Mouse (Mus musculus) stomach, postnatal 0 days (tissue): Measurements from ENCODE around the gene Slc15a2.

Experiments used
- CTCF ChIP-seq: IDR thresholded peaks from 2 replicates; pipeline ENCODE4 v1.5.1; 2016; ENCODE audit warnings: antibody characterized with exemption, low read depth, mild to moderate bottlenecking, moderate library complexity
- EP300 ChIP-seq: optimal IDR thresholded peaks from 2 replicates; pipeline ENCODE3; 2016; ENCODE audit warnings: antibody characterized with exemption

GRCm38 (mm10) chr16:36817321-36817926 lies 32.7 kb upstream of the Slc15a2 start:
- TF ChIP-seq CTCF = peak; percentile 88
- no peak for TF ChIP-seq EP300
